Mouse (Mus musculus) urinary bladder, adult 2 months (tissue): ENCODE measurements at regions not wholly inside any gene's neighbourhood (a gene's known extent, or its start where the extent isn't known, plus 50 kb on each side); places are given as distances from the start of the nearest gene placed in this dataset.

Experiments used
- DNase-seq: peaks from one replicate; pipeline ENCODE4 v3.0.0; 2022; ENCODE audit warnings: low spot score

- DNase-seq, result peak; percentile 34
Measured at GRCm38 (mm10) chr3:14381421-14381992, 99.0 kb upstream of the Slc7a12 start.

GRCm38 (mm10) chr3:14390656-14391055 is 89.8 kb upstream of the Slc7a12 start:
- no peak for DNase-seq

- no peak for DNase-seq
Measured at GRCm38 (mm10) chr3:14398676-14399075, 81.8 kb upstream of the Slc7a12 start.

DNA sequence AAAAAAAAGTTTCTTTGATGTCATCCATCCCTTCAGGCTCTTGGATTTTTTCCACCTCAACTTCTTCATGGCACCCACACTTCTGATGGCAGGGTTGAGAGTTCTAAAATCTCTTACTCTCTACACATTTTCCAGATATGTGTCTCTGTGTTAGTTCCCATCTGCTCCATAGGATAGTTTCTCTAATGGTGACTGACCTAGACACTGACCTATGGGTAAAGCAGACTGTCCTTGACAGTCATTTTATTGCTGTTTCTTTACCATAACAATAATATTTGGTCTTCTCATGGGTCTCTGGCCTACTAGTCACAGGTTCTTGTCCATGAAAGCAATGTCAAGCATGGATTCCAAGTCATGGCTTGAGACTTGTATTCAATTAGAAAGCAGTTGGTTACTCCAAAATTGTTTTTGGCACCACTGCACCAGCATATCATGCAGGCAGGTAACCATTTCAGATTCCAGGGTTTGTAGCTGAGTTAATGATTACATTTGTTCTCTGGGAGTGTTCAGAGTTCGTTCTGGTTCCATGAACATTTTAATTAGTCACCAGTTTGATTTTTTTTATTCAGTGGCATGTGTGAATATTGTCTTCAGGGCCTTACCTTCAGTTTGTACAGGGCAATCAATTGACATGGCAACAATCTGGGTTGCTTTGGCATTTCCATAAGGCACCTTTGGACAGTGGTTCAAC is 71.9 kb upstream of the Slc7a12 start:
- no peak for DNase-seq
